Mouse (Mus musculus): ENCODE measurements at regions not wholly inside any gene's neighbourhood (a gene's known extent, or its start where the extent isn't known, plus 50 kb on each side); places are given as distances from the start of the nearest gene placed in this dataset.

GRCm38 (mm10) chr13:92911660-92912284 is 67.2 kb downstream of the Mtx3 start:
- no peak for DNase-seq

GRCm38 (mm10) chr13:92912661-92913060 is 68.1 kb downstream of the Mtx3 start:
- no peak for DNase-seq

GRCm38 (mm10) chr13:92914631-92915030 is 70.1 kb downstream of the Mtx3 start:
- no peak for DNase-seq

GRCm38 (mm10) chr13:92915221-92915839 is 70.8 kb downstream of the Mtx3 start:
- no peak for DNase-seq

GRCm38 (mm10) chr13:92915948-92916710 is 71.6 kb downstream of the Mtx3 start:
- DNase-seq, result no peak

GRCm38 (mm10) chr13:92919882-92920281 is 75.3 kb downstream of the Mtx3 start:
- no peak for DNase-seq

- DNase-seq, result no peak
Measured at GRCm38 (mm10) chr13:92921936-92922335, 77.4 kb downstream of the Mtx3 start.

- no peak for DNase-seq
Measured at GRCm38 (mm10) chr13:92923496-92923895, 78.9 kb downstream of the Mtx3 start.

GRCm38 (mm10) chr13:92924021-92924420 is 79.5 kb downstream of the Mtx3 start:
- DNase-seq, result no peak

GRCm38 (mm10) chr13:92925196-92925595 is 80.6 kb downstream of the Mtx3 start:
- DNase-seq, result no peak

GRCm38 (mm10) chr13:92928551-92928950 is 84.0 kb downstream of the Mtx3 start:
- no peak for DNase-seq

- no peak for DNase-seq
Measured at GRCm38 (mm10) chr13:92931696-92932095, 87.1 kb downstream of the Mtx3 start.

- no peak for DNase-seq
Measured at GRCm38 (mm10) chr13:92939032-92939431, 94.5 kb downstream of the Mtx3 start.

- DNase-seq, result no peak
Measured at GRCm38 (mm10) chr13:92940610-92941009, 96.0 kb downstream of the Mtx3 start.

GRCm38 (mm10) chr13:92948560-92948959 is 104.0 kb downstream of the Mtx3 start:
- no peak for DNase-seq

GRCm38 (mm10) chr13:92960031-92960430 is 115.5 kb downstream of the Mtx3 start:
- no peak for DNase-seq

GRCm38 (mm10) chr13:92962625-92963024 is 118.1 kb downstream of the Mtx3 start:
- DNase-seq, result no peak

- DNase-seq, result no peak
Measured at GRCm38 (mm10) chr13:92963351-92963895, 118.9 kb downstream of the Mtx3 start.

- no peak for DNase-seq
Measured at GRCm38 (mm10) chr13:92964213-92964743, 119.7 kb downstream of the Mtx3 start.

- DNase-seq, result no peak
Measured at GRCm38 (mm10) chr13:92967025-92967610, 122.6 kb downstream of the Mtx3 start.

GRCm38 (mm10) chr13:92969579-92969978 is 125.0 kb downstream of the Mtx3 start:
- DNase-seq, result no peak

- no peak for DNase-seq
Measured at GRCm38 (mm10) chr13:92972891-92973290, 128.3 kb downstream of the Mtx3 start.

- no peak for DNase-seq
Measured at GRCm38 (mm10) chr13:92973791-92974190, 129.2 kb downstream of the Mtx3 start.

Measured in lung, postnatal 10 days (tissue).